Mouse (Mus musculus): Measurements from ENCODE around the gene Taok3.

The Taok3 gene

DNA sequence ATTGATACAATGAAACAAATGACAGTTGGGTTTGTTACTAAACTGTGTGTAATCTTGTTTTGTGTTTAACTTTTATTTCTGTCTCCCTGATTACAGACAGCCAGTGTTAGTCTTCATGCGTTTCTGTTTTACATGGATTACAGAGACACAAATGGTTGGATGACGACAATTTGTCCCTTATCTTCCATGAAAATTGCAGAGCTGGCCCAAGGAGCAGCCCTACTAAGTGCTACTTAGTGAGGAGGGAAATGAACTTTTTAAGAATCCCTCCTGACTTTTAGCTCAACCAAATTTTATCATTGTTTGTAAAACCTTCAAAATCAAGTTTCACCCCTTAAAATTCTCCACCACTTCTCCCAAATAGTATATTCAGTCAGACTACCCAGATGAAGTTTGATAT lies 1.7 kb upstream of the Taok3 start:
- DNase-seq: no peak

DNA sequence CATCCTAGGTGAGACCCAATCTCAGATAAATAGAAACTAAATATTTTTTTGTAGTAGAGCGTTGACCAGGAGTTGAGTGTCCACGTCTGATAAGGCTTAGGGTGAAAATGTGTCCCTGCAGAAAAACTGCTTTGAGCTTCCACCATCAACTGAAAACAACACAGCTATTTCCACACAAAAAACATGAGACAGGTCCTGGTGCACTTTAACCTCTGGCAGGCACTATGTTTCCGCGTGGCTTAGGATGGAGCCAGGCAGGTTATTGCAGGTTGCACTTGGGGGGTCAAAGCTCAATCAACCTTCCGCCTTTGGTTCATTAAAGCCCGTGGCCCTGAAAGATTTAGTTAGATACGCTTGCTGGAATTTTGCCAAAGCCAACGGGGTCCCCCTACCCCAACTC lies 1.1 kb upstream of the Taok3 start:
- peak; percentile 61 for DNase-seq

DNA sequence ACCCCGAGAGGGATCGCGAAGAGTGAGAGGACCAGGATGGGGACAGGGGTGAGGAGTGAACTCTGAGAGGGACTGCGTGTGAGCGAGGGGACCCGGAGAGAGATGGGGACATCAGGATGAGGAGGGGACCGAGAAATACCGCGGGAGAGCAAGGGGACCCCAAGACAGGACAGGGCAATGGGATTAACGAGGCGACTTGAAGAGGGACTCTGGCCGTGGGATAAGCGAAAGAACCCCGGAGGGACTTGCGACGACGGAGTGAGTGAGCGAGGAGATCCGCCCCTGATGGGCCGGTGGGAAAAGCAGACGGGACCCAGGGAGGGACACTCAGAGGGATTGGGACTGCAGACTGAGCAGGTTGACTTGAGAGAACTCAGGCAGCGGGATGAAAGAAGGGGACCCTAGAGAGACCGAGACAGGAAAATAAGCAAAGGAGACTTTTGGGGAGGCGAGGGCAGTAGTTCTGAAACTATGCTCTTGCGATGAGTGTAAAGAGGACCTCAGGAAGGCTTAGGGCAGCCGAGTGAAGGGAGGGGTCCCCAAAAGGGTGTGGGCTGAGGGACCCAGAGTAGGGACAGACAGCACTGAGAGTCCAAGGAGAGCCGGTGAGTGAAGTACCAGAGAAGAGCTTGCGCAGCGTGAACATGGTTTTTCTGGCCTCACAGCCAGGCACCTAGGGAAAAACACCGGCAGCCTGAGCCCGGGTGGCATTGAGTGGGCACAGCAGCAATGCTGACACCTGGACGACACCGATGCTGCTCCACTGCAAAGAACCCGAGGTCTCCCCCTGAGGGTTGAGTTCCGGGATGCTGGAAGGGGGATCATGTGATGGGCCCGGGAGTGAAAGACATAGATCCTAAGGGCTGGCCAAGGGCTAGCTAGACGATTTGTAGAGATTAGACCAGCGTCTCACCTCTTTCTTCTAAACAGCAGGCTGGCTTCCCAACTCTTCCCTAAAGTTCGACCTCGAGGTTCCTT lies 849 bp downstream of the Taok3 start:
- peak; percentile 49 for DNase-seq

DNA sequence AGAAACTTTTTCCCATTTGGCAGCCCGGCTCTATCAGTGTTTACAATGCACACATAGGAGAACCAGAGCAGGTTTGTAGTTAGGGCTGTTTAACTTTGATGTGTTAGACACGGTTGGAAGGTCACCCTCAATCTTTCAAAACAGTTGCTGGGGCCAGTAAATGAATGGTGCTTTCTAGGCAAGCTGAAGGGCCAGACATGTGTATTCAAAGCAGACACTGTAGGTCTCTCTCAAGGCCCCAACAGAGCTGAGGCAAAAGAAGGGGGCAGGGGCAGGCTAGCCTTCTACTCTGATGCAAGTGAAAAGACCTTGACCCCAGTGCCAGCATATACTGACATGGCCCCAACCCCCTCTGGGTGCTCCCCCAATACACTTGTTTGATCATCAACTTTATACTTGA lies 1.7 kb downstream of the Taok3 start:
- no peak for DNase-seq

DNA sequence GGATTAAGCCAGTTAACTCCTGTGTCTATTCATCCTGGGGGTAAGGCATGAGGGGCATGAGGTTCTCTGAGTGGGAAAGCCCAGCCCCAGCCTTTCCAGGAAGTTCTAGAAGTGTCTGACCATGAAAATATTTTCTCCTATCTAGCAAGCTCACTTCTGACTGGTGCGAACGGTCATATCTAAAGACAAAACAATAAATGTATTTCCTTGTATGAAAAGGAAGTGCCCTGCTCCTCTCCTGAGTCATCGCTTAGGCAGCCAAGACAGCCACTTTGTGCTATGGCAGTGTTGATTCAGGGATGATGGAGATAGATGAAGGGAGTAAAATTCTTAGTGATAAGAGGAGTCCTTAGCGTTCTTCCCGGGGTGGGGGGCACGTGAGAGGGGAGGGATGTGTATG lies 3.2 kb downstream of the Taok3 start:
- no peak for DNase-seq

DNA sequence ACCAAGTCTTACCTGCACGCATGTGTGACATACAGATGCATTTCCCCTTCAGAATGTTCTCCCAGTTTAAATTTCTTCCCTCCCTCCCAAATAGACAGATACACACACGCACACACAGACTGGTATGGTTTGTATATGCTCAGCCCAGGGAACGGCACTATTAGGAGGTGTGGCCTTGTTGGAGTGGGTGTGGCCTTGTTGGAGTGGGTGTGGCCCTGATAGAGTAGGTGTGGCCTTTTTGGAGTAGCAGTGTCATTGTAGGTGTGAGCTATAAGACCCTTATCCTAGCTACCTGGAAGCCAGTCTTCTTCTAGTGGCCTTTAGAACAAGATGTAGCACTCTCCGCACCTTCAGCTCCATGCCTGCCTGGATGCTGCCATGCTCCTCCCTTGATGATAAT lies 3.9 kb downstream of the Taok3 start:
- peak; percentile 31 for DNase-seq

DNA sequence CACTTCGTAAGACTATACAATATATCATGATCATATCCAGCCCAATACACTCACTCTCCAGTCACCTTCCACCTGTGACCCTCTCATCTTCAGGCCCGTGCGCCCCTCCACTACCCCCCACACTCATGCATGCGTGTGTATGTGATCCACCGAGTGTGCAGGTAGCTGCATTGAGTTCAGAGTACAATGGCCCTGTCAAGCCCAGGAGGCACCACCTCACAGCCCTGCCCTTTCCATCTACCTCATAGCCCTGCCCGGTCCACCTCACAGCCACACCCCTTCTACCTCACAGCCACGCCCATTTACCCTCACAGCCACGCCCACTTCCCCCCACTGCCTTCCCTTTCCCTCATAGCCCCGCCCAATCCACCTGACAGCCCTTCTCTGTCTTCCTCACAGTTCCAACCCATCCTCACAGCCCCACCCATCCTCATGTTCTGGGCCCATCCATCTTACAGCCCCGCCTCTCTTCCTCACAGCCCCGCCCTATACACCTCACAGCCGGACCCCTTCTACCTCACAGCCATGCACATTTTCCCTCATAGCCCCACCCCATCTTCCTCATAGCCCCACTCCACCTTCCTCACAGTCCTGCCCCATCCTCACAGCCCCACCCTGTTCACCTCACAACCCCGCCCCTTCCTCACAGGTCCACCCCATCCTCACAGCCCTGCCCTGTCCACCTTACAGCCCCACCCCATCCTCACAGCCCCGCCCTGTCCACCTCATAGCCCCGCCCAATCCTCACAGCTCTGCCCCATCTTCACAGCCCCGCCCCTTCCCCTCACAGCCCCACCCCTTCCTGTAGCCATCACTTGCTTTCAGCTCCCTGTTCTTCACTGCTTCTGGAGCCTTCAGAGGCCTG lies 5.8 kb downstream of the Taok3 start:
- peak; percentile 29 for DNase-seq

DNA sequence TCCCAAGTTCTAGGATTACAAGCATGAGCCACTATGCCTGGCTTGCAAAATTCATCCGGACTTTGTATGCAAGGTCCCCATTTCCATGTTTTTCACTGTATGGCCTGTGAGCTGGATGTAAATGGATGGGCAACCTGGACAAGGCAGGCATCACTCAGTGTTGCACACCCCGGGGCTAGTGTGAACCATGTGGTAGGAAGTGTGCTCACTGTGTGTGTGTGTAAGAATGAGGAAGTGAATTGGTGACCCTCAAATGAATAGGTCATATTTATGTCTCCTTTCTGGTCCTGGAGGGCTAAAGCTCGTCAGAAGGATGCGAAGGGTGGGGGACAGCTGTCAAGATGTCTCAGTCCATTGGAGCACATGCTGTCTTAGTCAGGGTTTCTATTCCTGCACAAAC lies 7.1 kb downstream of the Taok3 start:
- DNase-seq: no peak

DNA sequence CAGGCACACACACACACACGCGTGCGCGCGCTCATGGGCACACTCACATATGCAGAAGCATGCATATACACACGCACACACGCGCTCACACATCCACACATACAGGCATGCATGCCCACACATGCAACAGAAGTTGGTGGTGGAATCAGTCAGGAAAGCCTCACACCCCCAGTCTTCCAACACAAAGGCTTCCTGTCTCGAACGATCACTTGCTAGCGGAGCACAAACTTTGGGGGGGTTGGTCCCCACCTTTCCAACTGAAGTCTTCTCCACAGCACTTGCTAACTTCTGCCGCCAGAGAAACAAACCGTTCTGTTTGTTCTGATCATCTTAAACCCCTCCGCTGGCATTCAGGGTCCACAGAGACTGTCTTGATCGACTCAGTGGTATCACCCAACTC lies 10.8 kb downstream of the Taok3 start:
- no peak for DNase-seq

DNA sequence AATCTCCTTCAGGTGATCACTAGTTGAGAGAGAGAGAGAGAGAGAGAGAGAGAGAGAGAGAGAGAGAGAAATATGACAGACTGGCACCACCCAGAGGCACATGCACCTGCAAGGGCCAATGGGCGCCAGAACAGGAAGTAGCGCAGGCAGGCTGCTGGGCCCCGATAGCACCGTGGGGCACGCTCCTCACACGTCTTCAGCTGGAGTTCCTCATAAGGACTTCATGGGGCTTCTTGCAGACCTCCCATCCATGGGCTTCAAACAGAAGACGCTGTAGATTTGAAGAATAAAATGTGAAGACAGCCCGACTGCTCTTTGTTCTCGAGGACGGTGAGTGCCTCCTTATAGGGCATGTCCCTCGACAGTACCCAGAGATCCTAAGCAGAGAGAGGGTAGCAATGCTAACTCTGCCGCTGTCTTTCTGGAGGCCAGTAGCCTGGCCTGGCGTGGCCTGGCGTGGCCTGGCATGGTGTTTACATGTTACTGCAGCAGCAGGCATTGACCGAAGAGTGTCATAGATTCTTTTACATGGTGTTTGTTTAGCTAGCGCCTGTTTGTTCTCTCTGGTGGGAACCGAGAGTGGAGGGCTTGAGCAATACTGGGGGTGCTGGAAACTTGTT lies 13.6 kb downstream of the Taok3 start:
- no peak for DNase-seq

DNA sequence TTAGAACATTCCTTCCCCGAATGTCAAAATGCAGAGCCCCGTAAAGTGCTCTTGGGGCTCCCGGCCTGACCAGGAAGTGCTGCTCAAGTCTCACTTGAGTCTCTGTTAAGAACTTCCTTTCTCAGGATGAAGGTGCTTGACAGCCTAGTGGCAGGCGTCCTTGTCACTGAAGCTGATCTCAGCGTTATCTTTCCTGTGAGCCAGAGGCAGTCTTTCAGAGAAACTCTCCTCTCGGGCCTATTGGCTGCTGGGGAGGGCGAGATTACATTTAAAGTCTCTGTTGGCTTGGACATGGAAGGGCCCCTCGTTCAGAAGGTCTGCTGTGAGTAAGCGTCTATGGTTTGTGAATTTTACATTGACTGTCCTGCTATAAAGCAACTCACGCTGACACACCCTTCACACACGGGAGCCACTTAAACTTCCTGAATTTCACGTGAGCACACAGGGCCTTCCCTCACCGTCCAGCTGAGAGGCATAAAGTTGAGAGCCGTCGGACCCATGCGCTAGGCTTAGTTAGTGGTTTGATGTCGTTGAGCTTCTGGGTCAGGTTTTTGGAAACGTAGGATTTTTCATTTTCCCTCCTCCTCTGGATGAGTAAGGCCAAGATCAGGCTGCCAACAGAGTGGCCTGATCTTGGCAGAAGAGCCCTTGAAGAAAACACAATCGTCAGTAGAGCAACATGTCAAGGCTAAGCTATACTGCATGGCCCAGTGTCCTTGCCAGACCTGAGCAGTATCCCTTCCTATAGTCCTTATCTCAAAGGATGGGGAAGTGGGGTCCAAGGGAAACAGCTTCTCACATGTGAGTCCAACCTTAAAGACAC lies 14.3 kb downstream of the Taok3 start:
- no peak for DNase-seq

DNA sequence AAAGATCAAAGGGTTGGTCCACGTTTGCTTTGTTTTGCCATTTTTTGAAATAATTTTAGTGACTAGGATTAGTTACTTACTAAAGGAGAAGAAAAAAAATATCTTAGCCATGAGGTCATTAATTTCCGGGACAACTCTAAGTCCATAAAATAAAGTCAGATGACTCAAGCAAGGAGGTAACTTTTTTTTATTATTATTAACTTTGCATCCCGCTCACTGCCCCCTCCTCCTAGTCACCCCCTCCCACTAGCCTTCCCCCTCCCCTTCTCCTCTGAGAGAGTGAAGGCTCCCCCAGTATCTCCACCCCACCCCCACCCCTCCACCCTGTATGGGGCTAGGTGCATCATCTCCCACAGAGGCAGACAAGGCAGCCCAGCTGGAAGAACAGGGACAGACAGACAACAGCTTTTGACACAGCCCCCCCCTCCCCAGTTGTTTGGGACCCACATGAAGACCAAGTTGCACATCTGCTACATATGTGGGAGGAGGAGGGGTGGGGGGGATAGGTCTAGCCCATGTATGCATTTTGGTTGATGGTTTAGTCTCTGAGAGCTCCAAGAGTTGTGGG lies 15.0 kb downstream of the Taok3 start:
- no peak for DNase-seq

DNA sequence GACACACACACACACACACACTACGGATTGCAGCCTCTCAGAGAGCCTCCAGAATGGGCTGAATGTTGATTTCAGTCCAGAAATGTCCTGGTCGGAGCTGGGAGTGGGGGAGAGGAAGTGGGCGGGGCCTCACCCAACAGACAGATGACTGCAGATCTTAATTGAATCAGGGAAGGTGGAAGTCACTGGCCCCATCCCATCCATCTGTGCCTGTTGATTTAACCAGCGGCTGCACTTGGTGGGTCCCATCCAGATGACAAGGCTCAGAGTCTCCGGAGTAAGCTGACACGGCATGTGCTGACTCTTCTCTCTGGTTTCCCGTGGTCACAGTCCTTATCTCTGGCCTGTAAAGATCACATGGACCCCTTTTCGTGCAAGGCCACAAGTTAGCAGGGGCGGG lies 15.9 kb downstream of the Taok3 start:
- no peak for DNase-seq

DNA sequence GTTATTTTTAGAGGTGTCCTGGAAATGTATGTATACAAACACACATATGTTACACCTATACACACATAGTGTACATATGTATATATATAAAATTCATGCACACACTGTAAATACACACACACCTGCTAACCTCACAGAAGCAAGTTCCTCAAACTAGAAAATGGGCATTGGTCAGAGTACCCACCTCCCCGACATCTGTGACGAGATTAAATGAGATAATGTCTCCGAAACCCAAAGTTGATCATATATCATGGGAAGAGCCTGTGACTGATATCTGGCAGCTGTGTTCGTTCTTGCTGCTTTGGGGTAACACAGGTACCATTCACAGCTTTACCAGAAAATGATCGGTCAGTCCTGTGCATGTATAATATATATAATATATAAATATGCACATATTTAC lies 16.6 kb downstream of the Taok3 start:
- no peak for DNase-seq

DNA sequence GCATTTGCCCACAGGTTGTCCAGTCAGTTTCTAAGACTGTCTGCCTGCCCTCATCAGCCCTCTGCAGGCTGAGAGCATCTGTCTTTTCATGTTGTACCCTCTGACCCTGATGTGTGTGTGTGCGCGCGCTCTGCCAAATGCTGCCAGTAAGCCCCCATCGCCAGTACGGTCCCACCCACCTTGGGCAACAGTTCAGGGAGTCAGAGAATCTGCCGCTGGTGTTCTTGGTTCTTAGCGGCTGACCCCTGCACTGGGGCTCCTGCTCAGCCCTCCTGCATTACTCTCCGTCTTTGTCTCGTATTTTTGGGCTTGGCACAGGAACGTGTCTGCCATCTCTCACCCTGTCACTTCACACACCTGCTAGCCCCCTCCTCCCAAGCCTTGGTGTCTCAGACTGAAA lies 17.1 kb downstream of the Taok3 start:
- DNase-seq: no peak

DNA sequence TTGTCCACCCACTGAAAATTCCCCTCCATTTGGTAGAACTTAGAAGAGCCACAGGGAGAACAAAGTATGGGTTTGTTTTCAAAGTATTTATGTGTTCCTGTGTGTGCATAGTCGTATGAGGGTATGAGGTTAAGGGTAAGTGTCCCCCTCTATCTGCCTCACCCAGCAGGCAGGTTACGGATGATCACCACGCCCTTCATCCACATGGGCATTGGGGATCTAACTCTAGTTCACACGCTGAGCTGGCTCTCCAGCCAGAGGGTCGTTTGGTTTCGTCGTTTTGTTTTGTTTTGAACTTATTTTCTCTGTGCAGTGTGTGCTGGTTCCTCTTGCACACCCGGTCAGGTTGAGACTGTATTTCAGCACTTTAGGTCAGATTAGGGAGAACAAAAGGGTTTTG lies 17.7 kb downstream of the Taok3 start:
- no peak for DNase-seq

DNA sequence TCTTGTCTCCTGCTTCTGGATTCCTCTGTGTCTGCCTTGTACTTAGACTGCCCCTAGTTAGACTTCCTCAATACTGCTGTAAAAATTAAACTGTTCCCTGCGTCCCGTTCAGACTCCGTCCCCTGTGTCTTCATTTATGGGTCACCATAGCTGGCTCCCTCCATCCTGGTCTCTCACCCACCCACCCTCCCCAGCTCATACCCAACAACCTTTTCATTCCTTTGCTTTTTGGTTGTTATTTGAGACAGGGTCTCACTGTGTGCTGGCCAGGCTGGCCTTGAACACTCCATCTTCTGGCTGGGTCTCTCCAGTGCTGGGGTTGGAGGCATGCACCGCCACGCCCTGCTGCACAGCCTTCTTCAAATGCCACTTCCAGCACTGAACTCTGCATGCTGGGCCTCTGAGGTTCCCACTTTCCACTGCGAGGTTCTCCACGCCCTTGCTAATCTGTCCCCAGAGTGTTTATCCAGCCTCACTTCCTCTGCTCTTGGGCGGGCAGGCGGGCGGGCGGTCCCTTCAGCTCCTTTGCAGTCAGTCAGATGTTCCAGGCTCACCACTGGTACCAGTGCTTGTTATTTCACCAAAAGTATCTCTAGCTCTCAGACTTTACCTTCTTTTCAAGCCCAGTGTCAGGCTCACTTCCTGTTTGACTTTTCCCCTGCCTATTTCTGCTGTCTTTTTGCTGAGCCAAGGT lies 18.5 kb downstream of the Taok3 start:
- no peak for DNase-seq

DNA sequence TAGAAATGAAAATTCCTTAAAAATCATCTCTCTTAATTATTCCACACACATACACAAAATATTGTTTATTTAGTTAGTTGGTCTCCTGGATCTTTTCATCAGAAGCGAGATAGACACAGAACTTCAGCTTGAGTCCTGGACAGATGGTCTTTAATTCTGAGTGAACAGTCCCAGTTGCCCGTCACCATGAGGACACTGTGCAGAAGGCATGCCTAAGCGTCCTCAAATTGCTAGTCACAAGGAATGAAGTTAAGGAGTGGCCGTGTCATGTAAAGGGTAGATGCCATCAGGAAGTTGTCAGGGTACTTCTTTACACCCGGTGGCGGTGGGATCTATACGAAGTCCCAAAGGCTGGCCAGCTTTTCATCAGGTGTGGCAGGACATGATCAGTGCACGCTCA lies 19.9 kb downstream of the Taok3 start:
- no peak for DNase-seq

DNA sequence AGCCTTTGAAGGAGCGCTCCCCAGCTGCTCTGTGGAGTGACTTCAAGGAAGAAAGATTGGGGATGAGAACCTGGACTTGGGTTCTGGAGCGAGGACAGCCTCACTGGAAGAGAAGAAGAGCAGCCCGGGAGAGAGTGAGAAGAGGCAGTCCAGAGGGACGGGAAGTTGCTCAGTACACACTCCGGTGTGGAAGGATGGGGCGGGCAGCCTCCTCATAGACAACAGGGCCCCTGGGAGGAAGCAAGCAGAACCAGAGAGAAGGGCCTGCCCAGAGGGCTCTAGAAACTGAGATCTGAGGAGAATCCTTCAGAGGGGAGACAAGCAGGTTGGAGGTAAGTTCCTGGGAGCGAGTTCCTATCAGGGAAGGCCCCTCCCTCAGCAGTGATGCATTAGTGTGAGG lies 20.4 kb downstream of the Taok3 start:
- DNase-seq: no peak

DNA sequence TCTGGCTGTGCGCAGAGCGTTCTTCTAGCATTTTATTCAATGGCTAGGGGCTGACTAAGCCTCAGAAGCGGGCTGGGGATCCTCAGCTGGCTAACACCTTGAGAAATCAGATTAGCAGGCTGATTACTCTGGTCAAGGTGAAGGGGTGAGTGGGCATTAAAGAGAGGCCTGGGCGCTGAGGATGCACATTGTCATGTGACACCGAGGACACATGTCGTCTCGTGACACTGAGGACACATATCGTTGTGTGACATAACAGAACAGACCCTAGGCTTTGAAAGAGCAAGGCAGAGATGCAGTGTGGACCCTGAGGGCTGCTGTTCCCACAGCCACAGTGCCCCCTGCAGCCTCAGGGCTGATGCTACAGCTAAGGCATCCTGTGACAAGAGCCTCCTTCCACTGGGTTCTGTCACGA lies 23.8 kb downstream of the Taok3 start:
- DNase-seq: no peak

DNA sequence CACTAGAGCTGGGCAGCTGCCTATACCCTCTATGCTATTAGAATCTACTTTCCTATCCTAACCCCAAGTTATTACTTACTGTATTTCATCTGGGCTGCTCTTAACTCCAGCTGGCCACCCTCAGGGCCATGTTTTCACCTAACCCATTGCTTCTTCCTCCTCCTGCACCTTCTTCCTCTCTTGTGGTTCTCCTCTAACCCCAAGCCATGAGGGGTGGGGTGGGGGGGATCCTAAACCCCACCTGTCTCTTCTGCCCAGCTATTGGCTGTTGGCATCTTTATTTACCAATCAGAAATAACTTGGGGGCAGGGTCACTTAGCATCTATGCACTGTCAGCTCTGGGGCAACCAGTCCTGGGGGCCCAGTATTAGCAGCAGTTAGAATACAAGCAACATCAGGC lies 26.2 kb downstream of the Taok3 start:
- no peak for DNase-seq

Data from cerebellum, adult 9-10 months (tissue).